Mouse (Mus musculus) layer of hippocampus, postnatal 36 days (tissue): Measurements from ENCODE around the gene Os9. TPM values are rescaled to one million over a fixed set of nuclear protein-coding genes. Genes with fewer than 3 reads are reported as not detected.
"Not testable (repeated sequence)": the region's sequence is repeated elsewhere in the genome, so short reads cannot be mapped to it uniquely, and the experiment has no call there.

Experiments
- DNase-seq, 2 experiments: peaks; one replicate each; pipeline ENCODE4 v3.0.0; 2022
- total RNA-seq, 2 experiments: library from RNA; stranded (reverse); gene quantifications; 2 replicates each; pipeline ENCODE4 v1.2.3; 2021

Os9 gene
- total RNA-seq, 2 experiments from 2014 or later, result 97.5 to 99.3 TPM

DNA sequence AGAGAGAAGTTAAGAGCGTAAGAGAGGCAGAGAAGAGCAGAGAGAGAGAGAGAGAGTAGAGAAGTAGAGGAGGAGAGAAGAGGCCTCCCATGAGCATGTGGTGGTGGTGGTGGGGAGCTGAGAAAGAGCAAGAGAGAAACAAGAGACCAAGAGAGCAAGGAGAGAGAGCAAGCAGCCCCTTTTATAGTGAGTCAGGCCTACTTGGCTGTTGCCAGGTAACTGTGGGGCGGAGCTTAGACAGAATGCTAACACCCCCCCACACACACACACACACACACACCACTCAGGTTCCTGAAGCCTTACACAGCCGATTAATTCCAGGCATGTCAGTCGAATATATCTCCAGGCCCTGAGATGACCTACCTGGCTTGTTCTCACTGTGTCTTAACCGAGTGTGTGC lies 24.4 kb upstream of the Os9 start:
- DNase-seq, result no peak

DNA sequence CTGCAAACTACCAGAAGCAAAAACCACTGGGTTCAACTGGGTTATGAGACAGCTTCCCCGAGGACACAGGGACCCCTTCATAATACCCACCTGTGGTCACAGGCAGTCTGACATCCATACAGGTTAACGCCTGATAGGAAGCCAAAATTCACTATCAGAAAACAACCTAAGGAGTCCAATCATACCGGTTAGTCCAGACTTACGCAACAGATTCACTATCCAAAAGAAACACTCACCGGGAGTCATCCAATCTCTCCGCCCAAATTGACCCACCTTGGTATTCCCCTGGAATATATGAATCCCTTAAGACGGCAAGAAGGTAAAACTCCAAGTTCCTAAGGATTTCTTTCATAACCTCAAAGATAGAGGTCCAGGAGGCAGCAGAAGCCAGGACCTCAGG lies 23.6 kb upstream of the Os9 start:
- DNase-seq, result no peak

DNA sequence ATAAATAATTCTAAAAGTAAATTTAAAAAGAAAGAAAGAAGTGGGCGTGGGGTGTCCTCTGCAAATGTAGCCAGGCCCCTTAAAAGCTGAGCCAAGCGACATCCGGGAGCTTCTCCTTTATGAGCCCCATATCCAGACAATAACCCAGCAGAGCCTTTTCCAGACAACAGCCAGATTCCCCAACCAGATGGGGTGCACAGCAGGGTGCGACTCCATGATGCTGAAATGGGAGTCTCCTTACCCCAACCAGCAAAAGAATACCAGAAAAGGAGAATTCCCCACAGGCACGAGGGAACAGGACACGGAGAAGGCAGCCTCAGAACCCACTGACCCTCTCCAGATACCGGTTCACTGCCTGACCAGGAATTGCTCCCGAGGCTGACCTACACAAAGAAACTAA lies 22.3 kb upstream of the Os9 start:
- no peak for DNase-seq

DNA sequence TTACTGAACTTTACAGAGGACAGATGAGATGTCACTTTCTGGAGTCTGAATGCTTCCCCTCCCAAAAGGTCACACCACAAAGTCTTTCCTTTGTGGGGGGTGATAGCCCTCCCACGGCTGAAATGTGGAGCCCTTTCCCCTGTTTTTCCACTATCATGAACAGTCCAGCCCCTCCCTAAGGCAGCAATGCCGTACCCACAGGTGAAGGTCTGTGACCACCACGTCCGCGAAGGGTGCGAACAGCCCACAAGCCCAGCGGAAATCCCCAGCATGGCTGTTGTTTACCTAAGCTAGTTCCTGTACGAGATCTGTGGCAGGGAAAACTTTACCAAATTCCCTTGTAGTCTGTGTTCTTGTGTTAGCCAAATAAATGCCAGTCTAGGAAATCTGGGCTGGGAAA lies 20.6 kb upstream of the Os9 start:
- no peak for DNase-seq

DNA sequence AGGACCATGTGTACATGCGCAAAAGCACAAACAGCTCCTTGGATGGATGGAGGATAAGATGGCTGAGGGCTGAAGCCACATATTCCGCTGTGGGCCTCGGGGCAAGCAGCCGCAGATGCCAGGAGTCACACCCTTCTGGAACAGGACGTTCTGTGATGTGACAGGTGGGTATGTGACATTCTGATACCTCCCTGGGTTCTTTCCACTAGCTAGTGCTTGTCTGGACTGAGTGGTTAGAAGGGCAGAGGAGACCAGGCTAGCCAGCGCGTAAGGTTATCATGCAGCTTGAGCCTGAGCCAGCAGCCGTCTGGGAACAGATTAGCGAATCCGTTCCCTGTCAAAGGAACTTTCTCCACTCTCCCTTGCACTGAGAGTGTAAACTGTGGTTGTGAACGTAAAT lies 20.0 kb upstream of the Os9 start:
- DNase-seq, result no peak

DNA sequence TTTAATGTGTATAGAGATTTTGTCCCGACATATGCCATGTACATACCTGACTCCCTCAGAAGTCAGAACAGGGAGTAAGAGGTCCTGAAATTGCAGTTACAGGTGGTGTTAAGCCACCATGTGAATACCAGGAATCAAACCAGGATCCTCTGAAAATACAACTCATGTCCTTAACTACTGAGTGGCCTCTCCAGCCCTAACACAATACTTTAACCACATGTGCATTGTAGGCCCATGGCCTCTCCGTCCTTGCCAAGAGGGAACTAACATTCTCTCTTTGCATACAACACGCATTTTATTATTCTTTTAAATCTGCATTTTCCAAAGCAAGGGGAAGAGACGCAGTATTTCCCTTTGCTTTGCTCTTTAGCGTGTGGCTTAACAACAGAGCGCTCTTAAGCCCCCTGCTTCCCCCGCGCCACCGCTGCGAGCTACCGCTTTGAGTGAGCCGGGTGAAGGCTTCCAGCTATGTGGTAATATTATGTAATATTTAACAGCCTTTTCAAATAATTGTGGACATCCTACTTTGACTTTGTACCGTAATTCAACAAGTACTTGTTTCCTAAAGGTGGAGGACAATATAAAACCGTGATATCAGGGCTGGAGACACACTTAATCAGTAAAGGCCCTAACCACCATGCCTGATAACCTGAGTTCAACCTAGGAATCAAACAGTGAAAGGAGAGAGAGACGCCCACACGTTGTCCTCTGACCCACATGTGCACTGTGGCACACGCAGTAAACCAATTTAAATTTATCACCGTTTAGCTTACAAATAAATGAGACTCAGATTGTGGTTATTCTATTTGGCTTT lies 17.6 kb upstream of the Os9 start:
- DNase-seq, result no peak

DNA sequence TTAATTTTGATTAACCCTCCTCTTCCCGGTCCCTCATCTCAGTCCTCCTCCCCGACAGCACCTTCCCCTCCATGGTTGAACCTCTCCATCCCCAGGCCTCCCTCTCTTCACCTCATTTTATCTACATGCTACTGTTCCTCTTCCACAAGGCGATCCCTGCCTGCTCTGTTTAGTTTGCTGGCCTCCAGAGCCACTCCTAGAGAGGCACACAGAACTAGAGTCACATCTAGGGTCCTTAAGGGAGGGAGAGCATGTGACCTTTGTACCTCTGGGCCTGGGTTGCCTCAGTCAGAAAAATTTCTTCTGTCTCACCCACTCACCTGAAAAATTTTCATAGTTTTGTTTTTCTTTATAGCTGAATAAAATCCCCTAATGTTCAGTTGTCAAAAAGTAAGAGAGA lies 17.0 kb upstream of the Os9 start:
- DNase-seq, result no peak

DNA sequence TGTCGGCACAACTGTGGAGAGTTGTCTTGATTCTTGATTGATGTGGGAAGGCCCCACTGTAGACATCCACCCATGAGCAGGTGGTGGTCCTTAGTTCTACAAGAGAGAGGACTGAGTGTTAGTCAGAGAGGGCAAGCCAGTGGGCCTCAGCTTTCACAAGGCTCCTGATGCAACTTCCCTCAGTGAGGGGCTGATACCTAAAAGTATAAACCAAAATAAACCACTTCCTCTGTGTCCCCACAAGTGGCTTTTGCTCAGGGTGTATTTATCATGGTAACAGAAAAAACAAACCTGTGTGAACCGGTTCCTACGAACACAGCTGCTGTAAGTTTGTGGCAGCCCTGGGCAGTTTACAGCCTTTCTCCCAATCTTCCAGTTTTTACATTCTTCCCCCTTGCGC lies 15.6 kb upstream of the Os9 start:
- no peak for DNase-seq

DNA sequence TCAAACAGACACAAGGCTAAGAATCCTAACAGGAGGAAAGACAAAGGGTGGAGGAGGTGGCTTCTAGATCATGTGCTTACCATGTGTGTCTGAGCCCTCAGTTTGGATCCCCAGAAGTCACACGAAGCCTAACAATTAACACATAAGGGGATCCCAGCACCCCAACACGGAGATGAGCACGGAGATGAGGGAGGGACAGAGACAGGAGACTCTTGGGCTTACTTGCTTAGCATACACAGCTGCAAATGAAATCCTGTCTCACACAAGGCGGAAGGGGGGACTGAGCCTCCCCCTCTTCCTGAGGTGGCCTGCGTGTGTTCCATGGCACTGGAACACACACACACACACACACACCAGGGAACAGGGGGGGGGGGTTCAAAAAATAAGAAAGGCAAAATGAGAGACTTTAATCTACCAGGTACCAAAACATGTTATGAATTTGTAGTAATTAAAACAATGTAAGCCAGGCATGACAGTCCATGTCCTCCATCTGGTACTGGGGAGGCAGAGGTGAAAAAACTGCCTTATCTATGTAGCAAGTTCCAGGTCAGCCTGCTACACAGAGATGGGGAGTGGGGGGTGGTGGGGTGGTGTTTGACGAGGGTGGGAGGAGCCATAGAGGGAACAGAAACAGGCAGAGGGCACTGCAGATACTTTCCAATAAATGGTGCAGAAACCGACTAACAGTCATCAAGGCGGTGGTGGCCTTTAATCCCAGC lies 14.3 kb upstream of the Os9 start:
- no peak for DNase-seq

DNA sequence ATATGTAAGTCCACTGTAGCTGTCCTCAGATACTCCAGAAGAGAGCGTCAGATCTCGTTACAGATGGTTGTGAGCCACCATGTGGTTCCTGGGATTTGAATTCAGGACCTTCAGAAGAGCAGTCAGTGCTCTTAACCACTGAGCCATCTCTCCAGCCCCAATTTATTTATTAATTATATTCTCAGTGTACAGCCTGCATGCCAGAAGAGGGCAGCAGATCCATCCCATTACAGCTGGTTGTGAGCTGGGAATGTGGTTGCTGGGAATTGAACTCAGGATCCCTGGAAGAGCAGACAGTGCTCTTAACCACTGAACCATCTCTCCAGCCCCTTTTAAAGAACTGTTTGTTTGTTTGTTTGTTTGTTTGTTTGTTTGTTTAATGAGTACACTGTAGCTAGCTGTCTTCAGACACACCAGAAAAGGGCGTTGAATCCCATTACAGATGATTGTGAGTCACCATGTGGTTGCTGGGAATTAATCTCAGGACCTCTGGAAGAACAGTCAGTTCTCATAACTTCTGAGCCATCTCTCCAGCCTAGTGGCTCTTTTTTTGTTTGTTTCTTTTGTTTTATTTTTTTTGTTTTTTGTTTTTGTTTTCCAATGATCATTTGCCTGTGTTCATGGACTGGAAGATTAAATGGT lies 13.6 kb upstream of the Os9 start:
- DNase-seq, result not testable (repeated sequence)

DNA sequence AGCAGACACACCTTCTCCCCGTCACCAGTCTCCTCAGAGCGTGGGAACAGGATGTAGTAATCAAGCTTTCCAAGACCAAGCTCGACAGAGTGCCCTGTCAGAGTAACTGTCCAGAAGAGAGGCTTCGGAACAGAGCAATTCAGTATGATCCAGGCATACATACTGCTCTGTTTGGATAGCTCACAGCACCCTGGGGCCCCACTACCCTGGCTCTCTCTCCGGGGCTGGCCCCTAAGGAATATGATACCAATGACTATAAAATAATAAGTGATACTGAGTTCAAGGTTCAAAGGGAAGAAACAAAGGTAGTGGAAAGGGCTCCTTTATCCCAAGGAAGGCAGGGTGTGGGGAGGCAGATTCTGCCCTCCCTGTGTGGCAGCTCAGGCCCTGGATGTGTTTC lies 11.5 kb upstream of the Os9 start:
- DNase-seq, result no peak

DNA sequence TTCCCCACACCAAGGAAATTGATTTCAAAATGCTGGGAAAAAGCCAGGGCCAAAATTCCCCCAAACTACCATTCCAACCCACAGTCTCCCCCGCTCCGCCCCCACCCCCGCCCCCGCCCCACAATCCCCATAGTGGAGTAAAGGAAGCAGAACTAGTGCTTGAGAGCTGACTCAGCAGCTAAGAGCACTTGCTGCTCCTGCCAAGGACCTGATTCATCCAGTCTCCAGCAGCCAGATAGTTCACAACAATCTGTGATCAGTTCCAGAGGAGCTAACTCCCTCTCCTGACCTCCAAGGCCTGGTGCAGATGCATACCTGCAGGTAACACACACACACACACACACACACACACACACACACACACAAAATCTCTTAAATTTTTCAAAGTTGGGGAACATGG lies 8.5 kb upstream of the Os9 start:
- no peak for DNase-seq

DNA sequence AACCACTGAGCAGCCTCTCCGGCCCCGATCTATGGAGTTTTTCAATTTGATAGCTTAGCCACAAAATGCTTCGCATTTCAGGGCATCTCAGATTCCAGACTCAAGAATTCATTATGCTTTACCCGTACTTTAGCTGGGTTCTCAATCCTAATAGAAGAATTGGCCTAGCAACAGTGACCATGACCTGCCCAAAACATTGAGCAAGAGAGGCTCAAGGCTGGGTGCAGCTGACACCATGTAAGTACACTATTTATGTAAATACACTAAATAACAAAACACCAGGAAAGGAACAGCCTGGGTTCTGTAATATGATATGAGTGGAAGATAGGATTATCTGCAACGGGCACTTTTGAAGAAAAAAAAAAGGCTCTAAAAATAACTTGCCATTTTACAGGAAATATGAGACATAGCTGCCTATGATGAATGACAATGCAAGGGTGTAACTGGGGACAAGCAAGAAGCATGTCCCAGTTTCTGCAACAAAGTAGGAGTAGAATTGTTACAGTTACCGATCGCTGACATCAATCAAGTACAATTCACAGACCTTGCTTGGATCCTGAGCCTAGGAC lies 6.9 kb upstream of the Os9 start:
- DNase-seq, result no peak

DNA sequence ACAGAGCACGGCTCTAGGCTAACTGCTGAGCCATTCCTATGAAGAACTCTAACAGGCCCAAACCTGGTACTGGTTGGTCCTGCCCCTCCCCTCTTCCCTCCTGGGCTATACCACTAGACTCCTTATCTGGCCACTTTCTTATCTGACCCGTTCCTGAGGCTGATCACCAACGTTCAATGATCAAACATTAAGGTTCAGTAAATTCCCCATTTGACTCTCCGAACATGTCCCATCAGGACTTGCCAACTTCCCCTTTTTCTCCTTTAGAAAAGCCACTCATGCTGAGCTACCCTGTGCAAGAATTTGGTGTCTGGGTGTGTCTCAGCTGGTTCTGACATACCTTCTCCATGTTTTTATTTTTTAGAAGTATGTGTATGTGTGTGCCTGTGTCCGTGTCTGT lies 5.6 kb upstream of the Os9 start:
- DNase-seq, result no peak

DNA sequence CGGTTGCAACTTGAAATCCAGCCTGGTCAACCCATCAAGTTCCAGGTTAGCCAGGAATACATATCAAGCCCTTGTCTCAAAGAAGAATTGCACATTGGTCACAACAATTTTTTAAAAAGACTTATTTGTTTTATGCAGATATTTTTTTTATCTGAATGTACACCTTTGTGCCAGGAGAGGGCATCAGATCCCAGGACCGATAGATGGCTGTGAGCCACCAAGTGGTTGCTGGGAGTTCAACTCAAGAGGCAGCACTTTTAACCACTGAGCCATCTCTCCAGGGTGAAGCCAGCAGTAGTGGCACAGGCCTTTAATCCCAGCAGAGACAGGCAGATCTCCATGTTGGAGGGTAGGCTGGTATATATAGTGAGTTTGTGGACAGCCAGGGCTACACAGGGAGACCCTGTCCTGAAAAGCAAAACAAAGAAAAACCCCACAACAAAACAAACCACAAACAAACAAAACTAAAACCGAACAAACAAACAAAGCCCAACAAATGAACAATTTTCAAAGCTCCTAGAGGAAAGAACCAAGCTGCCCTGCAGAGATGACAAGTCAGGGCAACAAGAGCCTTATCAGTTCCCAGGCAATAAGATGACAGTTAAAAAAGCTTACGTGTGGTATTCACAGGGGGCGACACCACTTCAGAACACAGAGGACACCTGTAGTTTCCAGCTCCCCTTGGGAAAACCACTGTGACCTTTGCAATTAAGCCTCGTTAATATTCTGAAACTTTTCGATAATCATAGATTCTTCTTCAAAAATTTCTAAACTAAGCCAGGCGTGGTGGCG lies 4.5 kb upstream of the Os9 start:
- no peak for DNase-seq

DNA sequence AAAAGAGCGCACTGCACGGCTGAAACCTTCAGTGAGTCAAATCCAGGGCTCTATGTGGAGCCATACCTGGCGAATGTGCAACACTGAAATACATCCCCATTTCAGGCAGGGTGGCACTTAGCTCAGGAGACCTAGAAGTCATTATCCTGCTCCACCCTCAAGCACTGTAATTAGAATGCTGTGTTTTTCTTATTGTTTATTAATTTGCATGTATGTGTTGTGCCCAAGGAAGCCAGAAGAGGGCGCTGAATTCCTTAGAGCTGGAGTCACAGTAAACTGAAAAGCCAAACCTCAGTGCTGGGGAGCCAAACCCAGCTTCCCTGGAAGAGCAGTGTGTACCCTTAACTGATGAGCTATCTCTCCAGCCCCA lies 2.5 kb upstream of the Os9 start:
- DNase-seq, result peak; percentile 60 to 76

DNA sequence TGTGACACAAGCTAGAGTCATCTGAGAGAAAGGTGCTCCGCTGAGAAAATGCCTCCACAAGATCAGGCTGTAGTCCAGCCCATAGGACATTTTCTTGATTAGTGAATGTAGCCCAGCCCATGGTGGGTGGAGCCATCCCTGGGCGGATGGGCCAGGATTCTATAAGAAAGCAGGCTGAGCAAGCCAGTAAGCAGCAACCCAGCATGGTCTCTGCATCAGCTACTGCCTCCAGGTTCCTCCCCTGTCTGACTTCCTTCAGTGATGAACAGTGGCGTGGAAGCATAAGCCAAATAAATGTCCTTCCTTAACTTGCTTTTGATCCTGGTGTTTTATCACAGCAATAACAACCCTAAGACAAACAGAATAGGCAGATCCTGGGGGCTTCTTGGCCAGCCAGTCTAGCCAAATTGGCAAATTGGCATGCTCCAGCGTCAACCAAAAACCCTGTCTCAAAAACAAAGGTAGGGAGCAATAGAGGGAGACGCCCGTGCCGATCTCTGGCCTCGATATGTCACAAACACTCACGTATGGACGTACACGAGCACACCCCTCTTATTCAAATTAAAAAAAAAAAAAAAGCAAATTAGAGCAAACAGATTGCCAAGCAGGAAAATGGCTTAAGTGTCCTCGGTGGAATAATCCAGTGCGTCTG lies 2.0 kb upstream of the Os9 start:
- peak in 1 of 2 experiments; percentile 27 for DNase-seq

DNA sequence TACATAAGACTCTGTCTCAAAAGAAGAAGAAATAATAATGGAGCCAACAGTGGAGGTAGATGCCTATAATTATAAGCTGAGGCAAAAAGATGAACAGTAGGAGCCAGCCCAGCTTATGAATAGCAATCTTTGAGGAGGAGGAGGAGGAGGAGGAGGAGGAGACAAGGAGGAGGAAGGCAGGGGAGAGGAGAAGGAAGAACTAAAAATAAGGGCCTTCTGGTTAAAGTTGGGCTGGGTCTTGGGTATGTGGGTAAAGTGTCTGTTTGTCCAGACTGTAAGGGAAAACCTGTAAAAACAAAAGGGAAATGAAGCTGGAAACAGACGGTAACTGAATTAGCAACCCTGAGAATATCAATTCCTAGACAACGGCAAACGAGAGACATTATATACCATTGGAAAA lies 1.1 kb upstream of the Os9 start:
- DNase-seq, result no peak

DNA sequence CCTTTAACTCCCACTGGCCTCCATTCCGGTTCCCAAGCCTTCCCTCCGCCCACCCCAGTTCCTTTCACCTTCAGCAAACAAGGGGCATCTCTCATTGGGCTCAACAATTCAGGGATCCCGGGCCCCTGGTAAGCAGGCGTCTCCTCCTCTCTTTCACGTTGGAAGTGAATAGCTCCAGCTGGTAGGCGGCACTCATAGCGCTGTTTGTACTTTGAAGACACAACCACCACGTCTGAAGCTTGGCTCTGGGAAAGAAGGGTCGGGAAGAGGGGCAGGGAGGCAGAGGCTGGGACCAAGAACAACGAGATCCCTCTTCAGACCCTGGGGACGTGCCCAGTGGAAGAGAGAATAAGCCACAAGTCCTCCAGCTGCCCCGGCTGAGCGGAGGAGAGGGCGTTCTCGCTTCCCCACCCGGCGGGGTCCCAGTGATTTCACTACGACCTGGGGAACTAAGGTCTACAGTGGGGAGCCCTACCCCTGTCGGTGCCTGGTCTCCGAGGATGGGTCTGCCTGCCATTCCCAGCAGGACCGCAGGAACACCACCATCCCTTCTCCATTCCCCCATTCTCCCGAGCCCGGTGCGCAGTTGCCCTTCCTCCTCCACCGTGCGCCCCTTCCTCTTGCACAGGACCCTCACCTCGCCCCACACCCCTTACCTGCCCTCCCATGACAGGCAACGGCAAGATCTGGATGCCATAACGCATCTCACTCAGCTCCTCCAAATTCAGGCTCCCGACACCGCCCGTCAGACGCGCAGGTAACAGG lies 448 bp downstream of the Os9 start:
- DNase-seq, result no peak

DNA sequence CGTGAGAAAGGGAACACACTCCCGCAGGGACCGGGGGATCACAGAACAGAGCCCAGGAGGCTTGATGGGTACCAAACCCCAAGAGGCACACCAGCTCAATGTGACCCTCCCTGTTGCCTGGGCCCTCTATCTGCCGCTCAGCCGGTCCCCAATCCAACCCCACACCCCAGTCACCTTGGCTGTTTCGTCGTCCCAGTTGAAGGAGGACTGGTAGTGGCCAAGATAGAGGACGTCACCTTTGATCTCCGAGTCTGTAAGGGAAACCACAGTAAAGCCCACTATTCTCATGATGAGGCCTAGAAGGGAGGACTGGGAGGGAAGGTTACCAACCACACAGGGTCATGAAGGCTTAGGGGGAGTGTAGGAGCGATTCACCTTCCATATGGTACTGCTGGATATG lies 1.7 kb downstream of the Os9 start:
- DNase-seq, result no peak

DNA sequence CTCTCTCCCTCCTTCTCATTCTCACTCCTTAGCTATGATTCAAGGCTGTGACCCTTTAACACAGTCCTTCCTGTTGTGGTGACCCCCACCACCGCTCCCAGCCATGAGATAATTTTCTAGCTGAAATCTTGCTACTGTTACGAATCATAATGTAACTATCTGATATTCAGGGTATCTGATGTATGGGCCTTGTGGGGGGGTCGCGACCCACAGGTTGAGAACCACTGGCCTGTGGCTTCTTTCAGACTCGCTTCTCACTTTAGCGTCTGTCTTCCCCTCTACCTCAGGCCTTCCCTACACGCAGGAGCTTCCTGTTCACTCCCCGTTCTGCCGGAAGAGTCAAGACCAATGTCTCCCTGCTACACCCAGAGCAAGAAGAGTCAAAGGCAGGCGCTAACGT lies 2.5 kb downstream of the Os9 start:
- no peak for DNase-seq
